Mouse (Mus musculus): ENCODE results near the gene Tulp1.
A peak's percentile ranks its signal among the peaks of the same experiment; 100 is the strongest.

Gene Tulp1

DNA sequence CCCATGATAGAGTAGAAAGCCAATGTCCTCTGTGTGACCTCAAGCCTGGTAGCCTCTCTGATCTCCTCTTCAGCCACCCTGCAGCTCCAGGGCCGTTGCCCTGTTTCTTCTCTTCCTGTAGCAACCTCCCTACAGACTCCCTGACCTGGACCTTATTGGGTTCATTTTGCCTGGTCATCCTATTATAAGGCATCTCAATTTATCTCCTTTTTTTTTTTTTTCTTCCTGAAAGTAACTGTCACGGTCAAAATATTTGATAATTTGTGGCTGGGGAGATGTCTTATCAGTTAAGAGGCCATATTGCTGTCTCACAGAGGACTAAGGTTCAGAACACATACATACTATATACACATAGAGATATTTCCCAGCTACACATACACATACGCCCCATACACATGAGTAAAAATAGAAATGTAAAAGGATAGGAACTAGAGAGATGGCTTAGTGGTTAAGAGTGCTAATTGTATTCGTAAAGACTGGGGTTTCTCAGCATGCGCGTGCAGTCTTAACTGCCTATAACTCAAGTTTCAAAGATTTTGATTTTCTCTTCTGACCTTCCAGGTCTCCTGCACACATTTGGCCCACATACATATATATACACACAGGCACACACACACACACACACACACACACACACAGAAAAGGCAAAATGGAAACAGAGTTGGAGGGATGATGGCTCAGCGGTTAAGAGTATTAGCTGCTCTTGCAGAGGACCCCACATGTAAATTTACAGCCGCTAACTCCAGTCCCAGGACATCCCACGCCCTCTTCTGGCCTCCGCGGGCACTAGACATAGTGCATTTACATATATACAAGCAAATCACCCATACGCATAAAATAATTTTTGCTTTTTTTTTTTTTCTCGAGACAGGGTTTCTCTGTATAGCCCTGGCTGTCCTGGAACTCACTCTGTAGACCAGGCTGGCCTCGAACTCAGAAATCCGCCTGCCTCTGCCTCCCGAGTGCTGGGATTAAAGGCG lies 52.5 kb downstream of the Tulp1 start:
- DNase-seq, result no peak

DNA sequence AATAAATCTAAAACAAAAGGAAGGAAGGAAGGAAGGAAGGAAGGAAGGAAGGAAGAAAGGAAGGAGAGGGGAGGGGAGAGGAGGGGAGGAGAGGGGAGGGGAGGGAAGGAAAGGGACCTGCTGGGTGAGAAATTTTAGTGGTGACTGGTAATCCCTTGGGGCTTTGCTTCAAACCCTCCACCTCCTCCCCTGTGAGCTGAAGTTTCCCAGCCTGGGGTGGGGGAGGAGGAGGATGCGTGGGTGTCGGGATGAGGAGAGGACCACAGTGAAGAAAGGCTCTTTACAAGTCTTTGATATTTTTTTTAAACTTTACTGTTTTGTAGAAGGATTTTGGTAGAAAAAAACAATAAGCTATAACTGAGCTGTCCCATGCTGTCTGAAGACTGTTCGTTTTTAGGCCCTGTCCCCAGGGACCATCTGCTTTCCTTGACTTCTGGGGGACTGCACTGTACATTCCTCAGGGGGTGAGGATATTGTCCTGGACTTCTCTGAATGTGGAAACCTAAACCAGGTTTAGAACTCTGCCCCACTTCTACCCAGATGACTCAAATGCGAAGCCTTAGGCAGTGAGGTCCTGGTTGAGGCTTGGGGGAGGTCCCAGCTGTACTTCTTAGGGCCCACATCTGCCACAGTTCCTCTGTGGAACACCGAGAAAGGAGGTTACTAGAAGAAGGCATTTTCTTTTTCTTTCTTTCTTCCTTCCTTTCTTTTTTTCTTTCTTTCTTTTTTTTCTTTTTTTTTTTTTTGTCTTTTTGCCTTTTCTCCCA lies 53.5 kb downstream of the Tulp1 start:
- no peak for DNase-seq

DNA sequence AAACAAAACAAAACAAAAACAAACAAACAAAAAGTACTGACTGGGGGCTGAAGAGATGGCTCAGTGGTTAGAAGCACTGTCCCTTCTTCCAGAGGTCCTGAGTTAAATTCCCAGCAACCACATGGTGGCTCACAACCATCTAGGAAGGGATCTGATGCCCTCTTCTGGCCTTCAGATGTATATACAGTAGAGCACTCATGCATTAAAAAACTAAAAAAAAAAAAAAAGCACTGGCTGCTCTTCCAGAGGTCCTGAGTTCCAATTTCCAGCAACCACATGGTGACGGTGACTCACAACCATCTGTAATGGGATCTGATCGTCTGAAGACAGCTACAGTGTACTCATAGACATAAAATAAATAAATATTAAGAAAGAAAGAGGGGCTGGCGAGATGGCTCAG lies 54.2 kb downstream of the Tulp1 start:
- DNase-seq, result no peak

DNA sequence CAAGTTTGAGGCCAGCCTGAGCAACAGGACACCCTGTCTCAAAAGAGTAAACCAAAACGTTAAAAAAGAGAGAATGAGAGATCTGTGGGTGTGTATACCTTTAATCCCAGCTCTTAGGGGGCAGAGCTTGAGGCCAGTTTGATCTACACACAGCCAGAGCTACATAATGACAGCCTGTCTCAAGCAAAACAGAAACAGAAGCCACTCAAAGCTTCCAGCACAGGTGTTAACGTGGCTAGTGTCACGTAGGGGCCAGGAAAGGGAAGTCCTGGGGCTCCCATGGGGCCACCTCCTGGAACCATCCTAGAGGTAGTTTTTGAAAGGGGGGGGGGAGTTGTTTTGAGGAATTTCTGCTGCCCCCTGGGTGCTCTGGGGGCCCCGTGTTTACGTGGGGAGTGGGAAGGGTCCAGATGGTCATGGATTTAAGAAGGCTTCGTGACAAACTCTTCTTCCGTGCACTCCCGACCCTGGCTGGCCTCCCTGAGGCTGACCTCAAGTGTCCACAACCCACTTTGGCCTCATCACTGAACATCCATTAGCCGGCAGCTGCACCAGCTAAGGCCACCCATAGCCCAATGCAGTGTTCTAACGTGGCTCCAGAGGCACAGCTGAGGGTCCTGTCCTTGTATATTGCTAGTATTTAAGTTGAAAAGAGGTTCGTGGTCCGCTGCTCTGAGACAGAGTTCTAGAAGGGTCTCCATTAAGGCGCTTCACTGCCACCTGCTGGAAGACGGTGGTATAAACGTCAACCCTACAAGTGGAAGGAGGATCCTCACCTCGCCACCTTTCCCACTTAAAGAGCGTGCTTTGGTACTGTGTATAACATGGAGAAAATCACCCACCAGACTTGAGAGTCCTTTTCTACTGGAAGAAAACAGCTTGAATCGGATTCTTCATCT lies 56.5 kb downstream of the Tulp1 start:
- DNase-seq, result peak; percentile 97

DNA sequence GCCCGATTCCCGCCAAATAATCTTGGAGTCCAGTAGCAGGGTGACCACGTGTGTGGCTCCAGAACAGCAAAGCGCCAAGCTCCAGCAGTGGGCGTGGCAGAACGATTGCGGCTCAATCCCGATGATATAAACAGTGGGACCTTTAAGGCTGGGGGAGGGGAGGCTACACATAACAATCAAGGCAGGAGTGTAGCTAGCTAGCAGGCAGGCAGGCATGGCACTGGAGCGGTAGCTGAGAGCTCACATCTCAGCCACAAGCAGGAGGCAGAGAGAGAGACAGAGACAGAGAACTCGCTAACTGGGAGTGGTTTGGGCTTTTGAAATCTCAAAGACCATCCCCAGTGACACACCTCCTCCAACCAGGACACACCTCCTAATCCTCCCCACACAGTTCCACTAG lies 59.9 kb downstream of the Tulp1 start:
- no peak for DNase-seq
